Mouse (Mus musculus): ENCODE measurements at regions not wholly inside any gene's neighbourhood (a gene's known extent, or its start where the extent isn't known, plus 50 kb on each side); places are given as distances from the start of the nearest gene placed in this dataset.

DNA sequence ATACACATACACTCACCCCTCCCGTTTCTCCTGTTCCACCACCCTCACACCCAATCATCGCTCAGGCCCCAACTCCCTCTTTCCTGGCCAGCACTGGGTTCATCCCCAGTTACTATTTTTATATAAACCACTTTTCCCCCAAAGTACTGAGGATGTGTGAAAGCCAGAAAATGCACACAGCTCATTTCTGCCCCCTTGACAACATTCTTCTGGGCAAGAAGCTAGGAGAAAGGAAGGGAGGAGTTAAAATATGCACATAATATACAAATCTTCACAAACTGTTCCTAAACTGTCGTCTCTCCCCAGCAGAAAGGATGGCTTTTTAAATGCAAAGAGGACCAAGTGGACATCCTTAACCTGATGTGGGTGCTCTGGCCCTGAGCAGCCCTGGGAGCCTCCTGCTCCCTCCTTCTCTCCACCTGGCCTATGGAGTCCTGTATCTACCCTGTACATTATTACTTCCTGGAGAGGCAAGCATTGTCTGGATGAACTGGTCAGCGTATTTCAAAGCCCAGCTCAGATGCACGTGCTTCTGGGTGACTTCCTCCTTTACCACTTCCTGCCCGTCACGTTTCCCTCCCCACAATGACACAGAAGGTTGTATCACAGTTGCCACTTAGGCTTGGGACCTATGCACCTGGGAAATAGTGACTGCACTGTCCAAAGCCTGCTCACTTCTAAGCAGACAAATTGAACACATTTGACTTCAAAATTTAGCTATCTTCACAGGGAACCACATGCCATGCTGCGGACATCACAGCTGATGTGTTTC, 227.8 kb downstream of the Rnf144a start:
- TF ChIP-seq POLR2A (IDR thresholded peaks at IDR 0.05; ENCODE audit: insufficient read depth, low read depth, low read length) (no peak), CTCF (IDR thresholded peaks at IDR 0.05) (no peak), EP300 (IDR thresholded peaks at IDR 0.05; ENCODE audit: insufficient read depth, low read depth, low read length) (no peak)
